Mouse (Mus musculus): ENCODE data around the gene Col4a6. TPM values are rescaled to one million over a fixed set of nuclear protein-coding genes. Genes with fewer than 3 reads are reported as not detected.

The Col4a6 gene
- polyA plus RNA-seq, 1 experiment from 2014 or later = 3.4 TPM

DNA sequence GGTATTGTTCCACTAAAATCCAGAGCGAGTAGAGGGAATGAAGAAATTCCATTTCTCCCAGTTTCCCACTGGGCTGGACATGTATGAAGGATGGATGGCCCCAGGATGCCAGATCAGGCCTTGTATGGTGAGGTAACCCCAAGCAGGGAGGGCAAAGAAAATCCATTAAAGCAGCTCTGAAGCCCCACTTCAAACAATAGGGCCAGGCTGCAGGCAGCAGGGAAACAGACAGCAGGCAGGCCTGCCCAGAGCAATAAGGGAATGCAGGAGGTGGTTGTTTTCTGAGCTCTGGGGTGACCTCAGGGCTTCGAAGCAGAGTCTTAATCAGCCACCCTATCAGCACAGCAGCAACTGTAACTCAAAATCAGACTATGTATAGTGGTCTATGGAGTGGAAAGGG lies 89.2 kb downstream of the Col4a6 start:
- WGBS = 25% methylated on average over 2 of the region's 2 CpGs
- no peaks in the 10 kb centered on the region for H3K36me3 ChIP-seq

GRCm38 (mm10) chrX:141370276-141370675 lies 103.6 kb downstream of the Col4a6 start:
- ATAC-seq (ENCODE audit: low FRiP score, low read depth) = peak; percentile 59; the same call in 1 of the 2 replicates
- no peak overlapping the region for H3K27ac ChIP-seq (replicated peaks)
- H3K36me3 ChIP-seq = no peaks in the 10 kb centered on the region
- no peak overlapping the region for H3K9ac ChIP-seq
- WGBS = 85% methylated on average over 1 of the region's 1 CpGs
- no peaks in the 10 kb centered on the region for H3K4me1 ChIP-seq (replicated peaks)
- H3K9me3 ChIP-seq = no peaks in the 10 kb centered on the region
- 0 out of 2 replicates have a peak, but pooled peaks cover 5% of the 10 kb centered on the region for H3K27me3 ChIP-seq
- H3K4me2 ChIP-seq = no peak overlapping the region
- H3K4me3 ChIP-seq = no peak overlapping the region

More for the DNA sequence above, 89.2 kb downstream of the Col4a6 start:
- Histone ChIP-seq H3K4me2 (no peak overlapping the region), H3K27ac (replicated peaks) (no peak overlapping the region), H3K27me3 (0 out of 2 replicates have a peak, but pooled peaks cover 8% of the 10 kb centered on the region), H3K9me3 (no peaks in the 10 kb centered on the region), H3K9ac (no peak overlapping the region), H3K4me3 (no peak overlapping the region), H3K4me1 (replicated peaks) (no peaks in the 10 kb centered on the region)
- no peak for ATAC-seq (ENCODE audit: low FRiP score, low read depth)

GRCm38 (mm10) chrX:141363331-141363730 lies 110.5 kb downstream of the Col4a6 start:
- no peak overlapping the region for H3K27ac ChIP-seq (replicated peaks)
- no peaks in the 10 kb centered on the region for H3K36me3 ChIP-seq
- H3K27me3 ChIP-seq = no peaks in the 10 kb centered on the region
- H3K9me3 ChIP-seq = no peaks in the 10 kb centered on the region
- H3K4me2 ChIP-seq = no peak overlapping the region
- no peak overlapping the region for H3K4me3 ChIP-seq
- H3K9ac ChIP-seq = no peak overlapping the region
- no peak for ATAC-seq (ENCODE audit: low FRiP score, low read depth)
- H3K4me1 ChIP-seq (replicated peaks) = no peaks in the 10 kb centered on the region

- WGBS = 37% methylated on average over 2 of the region's 2 CpGs
- H3K9me3 ChIP-seq = no peaks in the 10 kb centered on the region
- ATAC-seq (ENCODE audit: low FRiP score, low read depth) = no peak
Measured at GRCm38 (mm10) chrX:141341417-141341816, 132.5 kb downstream of the Col4a6 start.

DNA sequence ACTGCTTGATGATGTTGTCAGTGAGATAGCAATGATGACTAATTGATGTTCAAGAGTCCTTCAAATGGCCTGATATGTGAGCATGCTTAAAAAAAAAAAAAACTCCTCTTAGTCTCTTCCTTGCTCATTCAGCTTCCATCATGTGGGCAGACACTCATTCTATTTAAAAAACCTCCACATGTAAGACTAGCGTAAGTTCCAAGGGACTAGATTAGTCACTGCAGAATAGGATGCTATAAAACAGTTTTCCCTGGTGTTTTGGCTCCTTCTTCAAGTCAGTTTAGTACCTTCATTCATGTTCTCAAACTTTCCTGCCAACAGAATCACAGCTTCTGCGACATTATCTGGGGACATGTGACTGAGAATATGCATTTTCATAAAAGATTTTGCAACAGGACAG lies 145.8 kb downstream of the Col4a6 start:
- Histone ChIP-seq H3K36me3 (no peaks in the 10 kb centered on the region), H3K27me3 (0 out of 2 replicates have a peak, but pooled peaks cover 3% of the 10 kb centered on the region), H3K4me1 (replicated peaks) (no peaks in the 10 kb centered on the region), H3K9me3 (no peaks in the 10 kb centered on the region), H3K9ac (no peak overlapping the region), H3K27ac (replicated peaks) (no peak overlapping the region), H3K4me2 (no peak overlapping the region), H3K4me3 (no peak overlapping the region)
- no peak for ATAC-seq (ENCODE audit: low FRiP score, low read depth)
- WGBS = 88% methylated on average over 2 of the region's 2 CpGs

More at GRCm38 (mm10) chrX:141341417-141341816, 132.5 kb downstream of the Col4a6 start:
- Histone ChIP-seq H3K36me3 (no peaks in the 10 kb centered on the region), H3K27me3 (0 out of 2 replicates have a peak, but pooled peaks cover 3% of the 10 kb centered on the region), H3K4me3 (no peak overlapping the region), H3K27ac (replicated peaks) (no peak overlapping the region), H3K4me2 (no peak overlapping the region), H3K9ac (no peak overlapping the region), H3K4me1 (replicated peaks) (no peaks in the 10 kb centered on the region)

DNA sequence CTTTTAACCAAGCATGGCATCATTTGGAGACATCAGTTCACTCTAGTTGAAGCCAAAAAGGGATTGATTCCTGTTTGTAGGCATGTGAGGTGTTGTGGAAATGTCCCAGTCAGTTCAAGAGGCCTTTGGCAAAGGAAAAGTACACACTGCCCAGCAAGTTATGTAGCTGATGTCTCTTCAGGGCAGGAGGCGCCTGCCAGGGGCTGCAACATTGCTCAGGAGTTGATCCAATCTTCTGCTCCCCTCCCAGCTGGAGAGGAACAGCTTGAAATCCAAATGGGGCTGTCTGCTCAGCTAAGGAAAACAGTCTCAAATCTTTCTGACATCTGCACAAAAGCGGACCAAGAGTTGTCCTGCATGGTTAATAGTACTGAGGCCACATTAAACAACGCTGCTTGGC lies 149.7 kb downstream of the Col4a6 start:
- no peak overlapping the region for H3K27ac ChIP-seq (replicated peaks)
- ATAC-seq (ENCODE audit: low FRiP score, low read depth) = no peak
- no peaks in the 10 kb centered on the region for H3K9me3 ChIP-seq
- no peaks in the 10 kb centered on the region for H3K36me3 ChIP-seq
- H3K27me3 ChIP-seq = no peaks in the 10 kb centered on the region
- no peak overlapping the region for H3K4me3 ChIP-seq
- H3K4me2 ChIP-seq = no peak overlapping the region
- no peak overlapping the region for H3K9ac ChIP-seq
- H3K4me1 ChIP-seq (replicated peaks) = no peaks in the 10 kb centered on the region
- 52% methylated on average over 3 of the region's 3 CpGs for WGBS

DNA sequence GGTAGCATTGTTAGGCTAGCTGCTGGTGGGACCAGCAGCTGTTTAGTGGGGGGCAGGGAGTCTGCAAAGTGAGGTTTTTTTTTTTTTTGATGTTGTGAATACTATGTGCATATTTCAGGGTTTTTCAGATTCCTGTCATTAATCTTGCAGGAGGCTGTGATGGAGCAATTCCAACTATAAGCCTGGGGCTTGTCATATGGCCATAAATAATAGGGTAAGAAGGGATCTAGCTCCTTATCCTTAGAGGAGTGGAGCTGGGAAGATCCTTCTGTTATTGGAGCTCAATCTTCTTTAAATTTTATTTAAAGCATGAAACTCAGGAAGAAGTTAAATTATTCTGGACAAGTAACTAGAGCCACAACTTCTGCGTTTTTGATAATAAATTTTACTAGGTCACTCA lies 157.7 kb downstream of the Col4a6 start:
- no peaks in the 10 kb centered on the region for H3K36me3 ChIP-seq
- H3K27me3 ChIP-seq = peaks cover 6% of the 10 kb centered on the region; the same call in 1 of the 2 replicates
- no peak overlapping the region for H3K4me2 ChIP-seq
- WGBS = 90% methylated on average over 1 of the region's 1 CpGs
- no peaks in the 10 kb centered on the region for H3K4me1 ChIP-seq (replicated peaks)
- H3K9ac ChIP-seq = no peak overlapping the region
- no peak overlapping the region for H3K4me3 ChIP-seq
- ATAC-seq (ENCODE audit: low FRiP score, low read depth) = no peak
- no peaks in the 10 kb centered on the region for H3K9me3 ChIP-seq
- H3K27ac ChIP-seq (replicated peaks) = no peak overlapping the region

DNA sequence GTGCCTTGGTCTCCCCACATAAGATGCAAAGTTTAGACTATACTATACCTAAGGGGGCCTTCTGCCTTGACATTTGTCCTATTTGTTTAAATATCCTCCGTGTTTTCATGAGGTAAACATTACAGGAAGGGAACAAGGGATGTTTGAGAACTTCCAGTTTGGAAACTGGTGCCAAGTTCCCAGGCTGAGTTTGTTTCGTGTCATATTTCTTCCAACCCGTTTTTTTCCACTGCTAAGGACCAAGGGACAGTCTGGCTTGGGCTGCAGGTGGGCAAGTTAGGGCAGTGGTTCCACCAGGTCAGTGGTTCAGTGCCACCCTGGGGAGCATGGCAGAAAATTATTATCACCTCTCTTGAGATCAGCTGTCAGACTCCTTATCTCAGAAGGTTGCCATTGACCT lies 158.1 kb downstream of the Col4a6 start:
- Histone ChIP-seq H3K9ac (no peak overlapping the region), H3K9me3 (no peaks in the 10 kb centered on the region), H3K36me3 (no peaks in the 10 kb centered on the region), H3K4me3 (no peak overlapping the region), H3K4me1 (replicated peaks) (no peaks in the 10 kb centered on the region), H3K4me2 (no peak overlapping the region), H3K27me3 (peaks cover 6% of the 10 kb centered on the region; the same call in 1 of the 2 replicates), H3K27ac (replicated peaks) (no peak overlapping the region)
- 68% methylated on average over 3 of the region's 3 CpGs for WGBS
- no peak for ATAC-seq (ENCODE audit: low FRiP score, low read depth)

- H3K27ac ChIP-seq (replicated peaks) = no peak overlapping the region
- no peaks in the 10 kb centered on the region for H3K36me3 ChIP-seq
- H3K4me1 ChIP-seq (replicated peaks) = no peaks in the 10 kb centered on the region
- ATAC-seq (ENCODE audit: low FRiP score, low read depth) = no peak
- H3K9me3 ChIP-seq = no peaks in the 10 kb centered on the region
- H3K4me2 ChIP-seq = no peak overlapping the region
- WGBS = 84% methylated on average over 3 of the region's 3 CpGs
- no peak overlapping the region for H3K4me3 ChIP-seq
- H3K9ac ChIP-seq = no peak overlapping the region
- 0 out of 2 replicates have a peak, but pooled peaks cover 9% of the 10 kb centered on the region for H3K27me3 ChIP-seq
Measured at GRCm38 (mm10) chrX:141292702-141293462, 181.0 kb downstream of the Col4a6 start.

GRCm38 (mm10) chrX:141276397-141276796 lies 197.5 kb downstream of the Col4a6 start:
- no peaks in the 10 kb centered on the region for H3K27me3 ChIP-seq

GRCm38 (mm10) chrX:141265986-141266385 lies 207.9 kb downstream of the Col4a6 start:
- peaks cover 13% of the 10 kb centered on the region; the same call in 1 of the 2 replicates for H3K27me3 ChIP-seq
- no peak for ATAC-seq (ENCODE audit: low FRiP score, low read depth)
- WGBS = 32% methylated on average over 1 of the region's 1 CpGs

More at GRCm38 (mm10) chrX:141276397-141276796, 197.5 kb downstream of the Col4a6 start:
- H3K4me1 ChIP-seq (replicated peaks) = no peaks in the 10 kb centered on the region
- no peak overlapping the region for H3K4me2 ChIP-seq
- no peaks in the 10 kb centered on the region for H3K36me3 ChIP-seq
- no peak for ATAC-seq (ENCODE audit: low FRiP score, low read depth)
- no peak overlapping the region for H3K4me3 ChIP-seq
- no peak overlapping the region for H3K27ac ChIP-seq (replicated peaks)
- WGBS = 94% methylated on average over 2 of the region's 2 CpGs
- no peaks in the 10 kb centered on the region for H3K9me3 ChIP-seq
- H3K9ac ChIP-seq = no peak overlapping the region

GRCm38 (mm10) chrX:141249636-141250035 lies 224.2 kb downstream of the Col4a6 start:
- Histone ChIP-seq H3K9me3 (no peaks in the 10 kb centered on the region), H3K27ac (replicated peaks) (no peak overlapping the region), H3K9ac (no peak overlapping the region), H3K4me1 (replicated peaks) (no peaks in the 10 kb centered on the region), H3K36me3 (no peaks in the 10 kb centered on the region), H3K27me3 (no peaks in the 10 kb centered on the region), H3K4me3 (no peak overlapping the region), H3K4me2 (no peak overlapping the region)
- WGBS = 57% methylated on average over 1 of the region's 1 CpGs
- ATAC-seq (ENCODE audit: low FRiP score, low read depth) = no peak

More at GRCm38 (mm10) chrX:141265986-141266385, 207.9 kb downstream of the Col4a6 start:
- Histone ChIP-seq H3K4me3 (no peak overlapping the region), H3K9me3 (no peaks in the 10 kb centered on the region), H3K36me3 (no peaks in the 10 kb centered on the region), H3K9ac (no peak overlapping the region), H3K4me2 (no peak overlapping the region), H3K4me1 (replicated peaks) (no peaks in the 10 kb centered on the region), H3K27ac (replicated peaks) (no peak overlapping the region)

All from hindbrain, embryonic 15.5 days (tissue).